Mouse (Mus musculus): Measurements from ENCODE around the gene Abtb2. TPM values are rescaled to one million over a fixed set of nuclear protein-coding genes. Genes with fewer than 3 reads are reported as not detected.

Gene Abtb2
- total RNA-seq, 2 experiments from 2014 or later = 10.7 to 11.0 TPM

DNA sequence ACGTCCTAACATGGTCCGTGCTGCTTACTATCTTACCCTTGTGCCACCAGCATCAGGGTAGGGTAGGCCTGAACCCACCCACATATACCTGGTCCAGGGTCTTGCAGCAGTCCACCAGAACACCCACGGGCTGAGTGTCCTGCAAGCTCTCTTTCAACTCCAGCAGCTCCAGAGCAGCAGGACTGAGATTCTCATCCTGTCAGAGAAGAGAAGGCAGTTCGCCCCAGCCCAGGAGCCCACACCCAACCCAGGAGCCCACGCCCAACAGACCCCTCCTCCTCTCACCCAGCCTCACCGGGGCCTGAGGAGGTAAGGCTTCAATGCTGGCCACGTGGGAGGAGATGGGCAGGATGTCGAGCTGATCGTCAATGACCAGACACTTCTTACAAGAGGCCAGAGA, 181.8 kb downstream of the Abtb2 start:
- intact Hi-C loops (cut with DNase I) = no loop called here
- no peak for DNase-seq (ENCODE audit: extremely low spot score in 1 of 2, low spot score in 2 of 2)

DNA sequence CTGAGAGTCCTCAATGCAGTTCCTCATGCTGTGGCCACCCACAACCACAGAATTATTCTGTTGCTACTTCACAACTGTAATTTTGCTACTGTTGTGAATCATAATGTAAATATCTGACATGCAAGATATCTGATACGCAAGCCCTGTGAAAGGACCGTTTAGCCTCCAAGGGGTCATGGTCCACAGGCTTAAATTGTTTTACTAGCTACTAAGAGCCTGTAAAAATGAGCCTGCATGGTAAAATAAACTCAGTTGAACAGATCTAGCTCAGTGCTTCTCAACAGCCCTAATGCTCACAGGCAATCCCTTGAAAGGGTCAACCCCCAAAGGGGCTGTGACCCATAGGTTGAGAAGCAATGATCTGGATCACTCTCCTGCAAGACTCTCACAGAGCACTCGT, 183.0 kb downstream of the Abtb2 start:
- intact Hi-C loops (cut with DNase I) = no loop called here

DNA sequence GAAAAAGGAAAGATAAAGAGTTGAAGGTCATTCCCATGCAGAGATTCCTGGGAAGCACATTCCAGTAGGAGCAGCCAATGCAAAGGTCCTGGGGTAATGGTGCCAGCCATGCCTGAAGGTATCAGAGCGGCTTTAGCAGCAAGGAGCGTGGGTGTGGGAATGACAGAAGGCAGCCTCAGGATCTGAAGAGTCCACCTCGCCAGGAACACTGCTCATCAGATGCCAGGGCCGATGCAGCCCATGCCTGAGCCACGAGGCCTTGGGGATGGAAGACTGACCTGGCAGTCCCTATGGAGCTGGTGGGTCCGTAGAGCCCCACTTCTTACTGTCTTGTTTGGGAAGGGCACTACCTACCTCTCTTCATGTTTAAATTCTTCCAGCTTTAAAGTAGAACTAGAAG, 185.7 kb downstream of the Abtb2 start:
- intact Hi-C loops (cut with DNase I) = no loop called here
- no peak for DNase-seq (ENCODE audit: extremely low spot score in 1 of 2, low spot score in 2 of 2)

More for the DNA sequence above, 183.0 kb downstream of the Abtb2 start:
- DNase-seq (ENCODE audit: extremely low spot score in 1 of 2, low spot score in 2 of 2) = no peak

DNA sequence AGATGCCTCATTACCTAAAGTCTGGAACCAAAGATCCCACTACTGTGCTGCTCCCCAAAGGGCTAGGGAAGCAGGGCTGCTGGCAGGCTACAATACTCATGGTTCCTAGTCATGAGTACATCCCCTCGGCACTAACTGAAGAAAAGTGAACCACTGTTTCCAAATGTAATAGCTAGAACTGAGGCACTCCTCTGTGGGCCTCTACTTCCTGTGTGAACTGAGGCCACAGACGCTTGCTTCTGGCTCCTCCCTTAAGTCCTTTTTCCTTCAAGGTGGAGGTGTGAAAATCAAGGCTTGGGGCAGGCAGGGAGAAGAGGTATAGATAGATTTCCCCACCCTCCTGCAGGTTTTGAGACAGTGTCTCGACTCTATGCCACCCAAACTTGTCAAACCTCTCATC, 188.5 kb downstream of the Abtb2 start:
- intact Hi-C loops (cut with DNase I) = no loop called here
- DNase-seq (ENCODE audit: extremely low spot score in 1 of 2, low spot score in 2 of 2) = no peak

DNA sequence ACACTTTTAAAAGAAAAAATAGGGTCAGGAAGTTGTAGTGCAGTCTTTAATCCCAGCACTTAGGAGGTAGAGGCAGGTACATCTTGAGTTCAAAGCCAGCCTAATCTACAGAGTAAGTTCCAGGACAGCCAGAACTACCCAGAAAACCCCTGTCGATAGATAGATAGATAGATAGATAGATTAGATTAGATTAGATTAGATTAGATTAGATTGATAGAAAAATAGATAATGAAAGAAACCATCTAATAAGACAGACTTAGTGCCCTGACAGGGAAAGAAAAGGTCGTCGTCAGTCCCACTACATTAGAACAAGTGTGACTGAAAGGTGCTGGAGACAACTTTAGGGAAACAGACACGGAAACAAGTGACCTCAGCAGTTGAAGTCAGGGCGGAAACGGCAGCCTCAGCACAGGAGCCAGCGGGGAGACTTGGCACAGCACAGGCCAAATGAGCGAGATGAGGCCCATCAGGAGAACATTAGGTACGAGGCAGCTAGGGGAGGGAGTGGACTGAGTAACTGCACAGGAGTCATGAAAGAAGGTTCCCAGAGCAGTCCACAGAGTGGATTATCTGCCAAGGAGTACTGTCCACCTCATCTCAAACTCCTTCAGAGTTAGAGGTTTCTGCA, 189.5 kb downstream of the Abtb2 start:
- no peak for DNase-seq (ENCODE audit: extremely low spot score in 1 of 2, low spot score in 2 of 2)
- intact Hi-C loops (cut with DNase I) = no loop called here

DNA sequence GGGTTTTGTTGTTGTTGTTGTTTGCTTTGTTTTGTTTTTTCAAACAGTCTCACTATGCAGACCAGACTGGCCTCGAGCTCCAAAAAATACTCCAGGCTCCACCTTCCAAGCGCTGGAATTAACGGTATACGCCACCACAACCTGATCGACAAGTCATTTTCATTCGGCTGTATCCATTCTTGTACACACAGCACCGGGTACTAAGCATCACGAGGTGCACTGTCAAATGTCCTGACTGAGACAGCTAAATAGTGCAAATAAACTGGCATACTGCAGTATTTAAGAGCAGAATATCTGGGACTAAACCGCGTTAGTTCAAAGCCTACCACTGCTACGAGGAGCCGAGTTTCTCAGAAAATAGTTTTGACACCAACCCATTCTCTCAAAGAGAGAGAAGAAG, 194.3 kb downstream of the Abtb2 start:
- DNase-seq (ENCODE audit: extremely low spot score in 1 of 2, low spot score in 2 of 2) = no peak
- intact Hi-C loops (cut with DNase I) = loop anchor here (5.0 kb wide), 1 partner anchor 37 kb away; the partner anchor contains the start of gene Caprin1

DNA sequence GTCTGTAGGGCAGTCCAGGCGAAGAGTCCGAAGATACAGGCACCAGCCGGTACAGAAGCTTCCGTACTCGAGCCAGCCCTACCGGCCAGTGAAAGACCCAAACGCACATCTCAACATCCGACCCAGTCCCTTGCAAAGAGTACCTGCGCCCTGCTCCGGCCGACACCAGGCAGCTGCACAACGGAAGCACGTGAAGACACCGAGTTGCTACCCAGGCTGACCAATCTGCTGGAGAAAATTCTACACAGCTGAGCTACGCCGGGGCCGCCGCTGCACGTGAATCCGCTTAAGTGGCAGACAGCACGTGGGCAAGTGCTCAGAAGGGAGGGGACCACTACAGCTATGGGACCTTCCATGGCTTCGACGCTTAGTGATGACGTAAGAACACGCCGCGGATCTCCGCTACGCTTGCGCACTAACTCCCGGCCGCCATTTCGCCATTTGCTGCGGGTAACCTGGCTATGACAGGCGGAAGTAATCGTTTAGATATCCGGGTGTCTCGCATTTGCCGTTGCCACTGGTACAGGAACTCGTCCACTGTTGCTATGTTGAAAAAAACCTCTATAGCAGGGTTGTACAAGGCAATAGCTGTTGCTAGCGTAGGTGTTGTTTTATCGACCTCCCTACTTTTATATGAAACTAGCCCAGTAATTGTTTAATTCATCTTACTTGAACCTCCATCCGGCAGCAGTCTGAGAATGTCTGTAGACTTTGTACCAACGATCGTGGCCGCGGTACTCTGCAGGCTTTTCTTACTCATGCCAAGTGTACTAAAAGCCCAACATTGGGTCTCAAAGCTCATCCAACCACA, 195.0 kb downstream of the Abtb2 start, which contains the start of gene Nat10:
Gene Nat10 (minus strand): TSS at position 365 of the 811 bp plus-strand sequence.
- DNase-seq (ENCODE audit: extremely low spot score in 1 of 2, low spot score in 2 of 2) = peak; percentile 98 to 99
- intact Hi-C loops (cut with DNase I) = loop anchor here (5.0 kb wide), 1 partner anchor 36 kb away; the partner anchor contains the start of gene Caprin1

DNA sequence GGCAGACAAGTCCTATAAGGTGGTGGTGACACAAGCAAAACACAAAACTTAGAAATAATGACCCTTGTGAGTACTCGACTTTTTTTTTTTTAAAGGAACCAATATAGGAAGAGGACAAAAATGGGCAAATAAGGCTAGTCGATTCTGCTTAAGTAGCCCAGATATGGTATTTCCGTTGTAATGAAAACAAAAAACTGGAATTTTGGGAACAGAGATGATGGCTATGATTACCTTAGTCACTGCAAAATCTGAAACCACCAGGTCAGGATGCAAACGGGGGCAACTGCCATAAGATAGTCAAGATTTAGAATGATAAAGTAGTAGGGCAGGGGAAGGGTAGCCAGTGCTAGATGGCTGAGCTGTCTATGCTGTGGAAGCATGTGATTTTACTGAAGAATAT, 195.9 kb downstream of the Abtb2 start:
- intact Hi-C loops (cut with DNase I) = loop anchor here (5.0 kb wide), 1 partner anchor 35 kb away; the partner anchor contains the start of gene Caprin1
- DNase-seq (ENCODE audit: extremely low spot score in 1 of 2, low spot score in 2 of 2) = no peak

DNA sequence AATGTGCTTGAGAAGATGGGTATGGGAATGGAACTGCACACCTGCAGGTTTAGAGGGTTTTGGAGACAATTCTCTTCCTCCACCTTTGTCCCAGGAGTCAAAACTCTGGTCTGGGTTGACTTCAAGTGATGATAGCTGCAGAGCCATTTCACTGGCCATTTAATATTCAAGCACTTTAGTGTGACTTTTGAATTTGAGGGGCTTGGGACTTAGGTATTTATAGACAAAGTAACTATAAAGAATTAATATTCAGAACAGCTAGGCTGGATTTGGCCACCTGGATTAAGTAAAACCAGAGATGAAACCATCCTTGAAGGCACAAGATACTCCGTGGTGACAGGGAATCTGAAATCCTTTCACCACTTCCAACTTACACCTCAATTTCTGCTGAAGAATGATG, 196.4 kb downstream of the Abtb2 start:
- intact Hi-C loops (cut with DNase I) = loop anchor here (5.0 kb wide), 1 partner anchor 35 kb away; the partner anchor contains the start of gene Caprin1
- DNase-seq (ENCODE audit: extremely low spot score in 1 of 2, low spot score in 2 of 2) = no peak

Other genes starting within 250 kb of the Abtb2 start
- gene Elf5, start 154.6 kb upstream of the Abtb2 start, total RNA-seq (2021) = 1 to 10 TPM in 1 of 2 experiments, under 1 TPM in 1; 0.79 to 1.1 TPM
- gene Cat, start 81.2 kb upstream of the Abtb2 start, total RNA-seq (2021) = 10 to 100 TPM; 59.6 to 66.2 TPM
- gene Nat10, start 195.0 kb downstream of the Abtb2 start, total RNA-seq (2021) = 10 to 100 TPM; 30.6 to 37.4 TPM
- gene Caprin1, start 231.3 kb downstream of the Abtb2 start, total RNA-seq (2021) = 100 to 1,000 TPM; 391 to 397 TPM

Measured in left cerebral cortex, postnatal 10 days (tissue).